Mouse (Mus musculus): ENCODE measurements around the gene Kcnk13.

Gene Kcnk13

GRCm38 (mm10) chr12:100023821-100024365 lies 59.6 kb downstream of the Kcnk13 start:
- DNase-seq, result no peak

- no peak for DNase-seq
Observed at GRCm38 (mm10) chr12:100025675-100026074, 61.4 kb downstream of the Kcnk13 start.

GRCm38 (mm10) chr12:100026715-100027245 lies 62.5 kb downstream of the Kcnk13 start:
- DNase-seq, result no peak

GRCm38 (mm10) chr12:100027281-100027680 lies 63.0 kb downstream of the Kcnk13 start:
- no peak for DNase-seq

GRCm38 (mm10) chr12:100031681-100032080 lies 67.4 kb downstream of the Kcnk13 start:
- no peak for DNase-seq

GRCm38 (mm10) chr12:100032521-100032920 lies 68.2 kb downstream of the Kcnk13 start:
- DNase-seq, result no peak

- DNase-seq, result no peak
Observed at GRCm38 (mm10) chr12:100038741-100039262, 74.5 kb downstream of the Kcnk13 start.

GRCm38 (mm10) chr12:100042116-100042515 lies 77.8 kb downstream of the Kcnk13 start:
- DNase-seq, result no peak

GRCm38 (mm10) chr12:100044704-100045103 lies 80.4 kb downstream of the Kcnk13 start:
- DNase-seq, result no peak

GRCm38 (mm10) chr12:100050552-100050951 lies 86.3 kb downstream of the Kcnk13 start:
- DNase-seq, result no peak

- DNase-seq, result no peak
Observed at GRCm38 (mm10) chr12:100053617-100054016, 89.3 kb downstream of the Kcnk13 start.

- DNase-seq, result no peak
Observed at GRCm38 (mm10) chr12:100061071-100061470, 96.8 kb downstream of the Kcnk13 start.

- DNase-seq, result no peak
Observed at GRCm38 (mm10) chr12:100061826-100062225, 97.5 kb downstream of the Kcnk13 start.

- peak; percentile 53 for DNase-seq
Observed at GRCm38 (mm10) chr12:100062584-100062983, 98.3 kb downstream of the Kcnk13 start.

- DNase-seq, result no peak
Observed at GRCm38 (mm10) chr12:100065109-100065508, 100.8 kb downstream of the Kcnk13 start.

- DNase-seq, result peak; percentile 8
Observed at GRCm38 (mm10) chr12:100067477-100067876, 103.2 kb downstream of the Kcnk13 start.

- peak; percentile 9 for DNase-seq
Observed at GRCm38 (mm10) chr12:100073201-100073672, 108.9 kb downstream of the Kcnk13 start.

- no peak for DNase-seq
Observed at GRCm38 (mm10) chr12:100075715-100076114, 111.4 kb downstream of the Kcnk13 start.

GRCm38 (mm10) chr12:100079636-100080286 lies 115.5 kb downstream of the Kcnk13 start:
- peak; percentile 45 for DNase-seq

GRCm38 (mm10) chr12:100088026-100088425 lies 123.7 kb downstream of the Kcnk13 start:
- DNase-seq, result no peak

GRCm38 (mm10) chr12:100089265-100089664 lies 125.0 kb downstream of the Kcnk13 start:
- no peak for DNase-seq

- no peak for DNase-seq
Observed at GRCm38 (mm10) chr12:100090750-100091149, 126.5 kb downstream of the Kcnk13 start.

- DNase-seq, result no peak
Observed at GRCm38 (mm10) chr12:100093046-100093445, 128.7 kb downstream of the Kcnk13 start.
